Mouse (Mus musculus) midbrain, embryonic 16.5 days (tissue): ENCODE data around the gene Prune2. TPM values are rescaled to one million over a fixed set of nuclear protein-coding genes. Genes with fewer than 3 reads are reported as not detected.

Experiments used
- ATAC-seq: fragments of 200-750 bp; cut with Nextera tagmentation; 2 replicates; pipeline ENCODE4 v1.8.0; 2017; ENCODE audit warnings: moderate TSS enrichment
- H3K27ac ChIP-seq: fragments of 300-500 bp; sonication (generic); 2 replicates; pipeline ENCODE4 v1.5.1; 2014; ENCODE audit warnings: mild to moderate bottlenecking, low read length, mixed read lengths
- H3K27me3 ChIP-seq: fragments of 300-500 bp; sonication (generic); 2 replicates; pipeline ENCODE4 v1.6.1; 2014; ENCODE audit warnings: low read depth, low read length, mixed read lengths; ENCODE audit not compliant: control insufficient read depth, insufficient read depth
- H3K36me3 ChIP-seq: fragments of 300-500 bp; sonication (generic); 2 replicates; pipeline ENCODE4 v1.6.1; 2014; ENCODE audit warnings: mild to moderate bottlenecking, low read length, moderate library complexity, mixed read lengths; ENCODE audit not compliant: control insufficient read depth, insufficient read depth
- H3K4me1 ChIP-seq: fragments of 300-500 bp; sonication (generic); 2 replicates; pipeline ENCODE4 v1.6.1; 2014; ENCODE audit warnings: mild to moderate bottlenecking, low read length, mixed read lengths; ENCODE audit not compliant: control insufficient read depth, insufficient read depth
- H3K4me2 ChIP-seq: fragments of 300-500 bp; sonication (generic); 2 replicates; pipeline ENCODE4 v1.6.1; 2014; ENCODE audit warnings: mild to moderate bottlenecking, low read length, mixed read lengths
- H3K4me3 ChIP-seq: fragments of 300-500 bp; sonication (generic); 2 replicates; pipeline ENCODE4 v1.5.1; 2014; ENCODE audit warnings: low read depth, mild to moderate bottlenecking, low read length, moderate library complexity, mixed read lengths
- H3K9ac ChIP-seq: fragments of 300-500 bp; sonication (generic); 2 replicates; pipeline ENCODE4 v1.6.1; 2014; ENCODE audit warnings: low read depth, low read length, mixed read lengths
- H3K9me3 ChIP-seq: fragments of 300-500 bp; sonication (generic); replicated peaks from 2 replicates; pipeline ENCODE4 v1.6.1; 2014; ENCODE audit warnings: mild to moderate bottlenecking, low read length, mixed read lengths; ENCODE audit not compliant: control insufficient read depth, poor library complexity, severe bottlenecking
- WGBS: fragments of 180-500 bp; shearing (Covaris S2); extraction: QIAGEN DNeasy Blood & Tissue Kit; methylation state at CpG from one replicate; pipeline ENCODE4 v1.1.7; 2014; 5-methylcytosine and 5-hydroxymethylcytosine counted together
- polyA plus RNA-seq: library from polyadenylated mRNA; unstranded; fragments of >200 nt; fragmentation: Nextera tagmentation; extraction: Ambion mirVana; gene quantifications from 2 replicates; pipeline ENCODE4 v1.2.1, GENCODE M21; 2015

Prune2 gene
- 8.0 and 8.2 TPM in 2 replicates for polyA plus RNA-seq

GRCm38 (mm10) chr19:16955613-16956271, at the start of gene Prune2:
Prune2 (plus strand) TSS chr19:16956118.
- H3K27ac ChIP-seq: no peak within 1 kb of the TSS
- H3K4me3 ChIP-seq: peak within 1 kb of the TSS; percentile 61
- ATAC-seq: peak; percentile 94
- no peaks in the 10 kb centered on the region for H3K9me3 ChIP-seq
- peaks cover 7% of the 10 kb centered on the region for H3K27me3 ChIP-seq
- under 1% methylated on average over 36 of the region's 36 CpGs for WGBS
- H3K9ac ChIP-seq: peak within 1 kb of the TSS; percentile 67
- H3K4me2 ChIP-seq: peak within 1 kb of the TSS; percentile 100
- peaks cover 17% of the 10 kb centered on the region; the same call in 1 of the 2 replicates for H3K4me1 ChIP-seq
- H3K36me3 ChIP-seq: no peaks in the 10 kb centered on the region

- H3K4me2 ChIP-seq: no peak overlapping the region
- H3K4me3 ChIP-seq: no peak overlapping the region
- H3K9me3 ChIP-seq: no peaks in the 10 kb centered on the region
- no peaks in the 10 kb centered on the region for H3K36me3 ChIP-seq
- no peak overlapping the region for H3K9ac ChIP-seq
- H3K4me1 ChIP-seq: no peaks in the 10 kb centered on the region
- no peak overlapping the region for H3K27ac ChIP-seq
- no peaks in the 10 kb centered on the region for H3K27me3 ChIP-seq
- ATAC-seq: no peak
- WGBS: 77% methylated on average over 5 of the region's 5 CpGs
These were observed 44.4 kb upstream of the Prune2 start for GRCm38 (mm10) chr19:16911507-16911906.

GRCm38 (mm10) chr19:16924516-16924915, 31.4 kb upstream of the Prune2 start:
- ATAC-seq: no peak
- Histone ChIP-seq H3K9me3 (no peaks in the 10 kb centered on the region), H3K4me2 (no peak overlapping the region), H3K9ac (no peak overlapping the region), H3K36me3 (no peaks in the 10 kb centered on the region), H3K27ac (no peak overlapping the region), H3K4me3 (no peak overlapping the region), H3K4me1 (no peaks in the 10 kb centered on the region), H3K27me3 (no peaks in the 10 kb centered on the region)
- 81% methylated on average over 4 of the region's 4 CpGs for WGBS

- Histone ChIP-seq H3K36me3 (no peaks in the 10 kb centered on the region), H3K4me3 (no peak overlapping the region), H3K9ac (no peak overlapping the region), H3K27ac (no peak overlapping the region), H3K9me3 (no peaks in the 10 kb centered on the region), H3K4me1 (no peaks in the 10 kb centered on the region), H3K27me3 (no peaks in the 10 kb centered on the region), H3K4me2 (no peak overlapping the region)
- 85% methylated on average over 8 of the region's 8 CpGs for WGBS
- no peak for ATAC-seq
These were observed 21.3 kb upstream of the Prune2 start for GRCm38 (mm10) chr19:16934664-16935063.

- WGBS: 95% methylated on average over 2 of the region's 2 CpGs
- H3K4me2 ChIP-seq: no peak overlapping the region
- H3K9ac ChIP-seq: no peak overlapping the region
- H3K9me3 ChIP-seq: no peaks in the 10 kb centered on the region
- H3K4me3 ChIP-seq: no peak overlapping the region
- H3K27ac ChIP-seq: no peak overlapping the region
- H3K4me1 ChIP-seq: no peaks in the 10 kb centered on the region
- H3K36me3 ChIP-seq: no peaks in the 10 kb centered on the region
- H3K27me3 ChIP-seq: no peaks in the 10 kb centered on the region
- ATAC-seq: no peak
These were observed 7.1 kb upstream of the Prune2 start for GRCm38 (mm10) chr19:16948794-16949313.

GRCm38 (mm10) chr19:16949341-16949740, 6.6 kb upstream of the Prune2 start:
- H3K4me2 ChIP-seq: no peak overlapping the region
- ATAC-seq: no peak
- no peaks in the 10 kb centered on the region for H3K36me3 ChIP-seq
- H3K9ac ChIP-seq: no peak overlapping the region
- no peak overlapping the region for H3K4me3 ChIP-seq
- no peaks in the 10 kb centered on the region for H3K4me1 ChIP-seq
- H3K27me3 ChIP-seq: no peaks in the 10 kb centered on the region
- no peak overlapping the region for H3K27ac ChIP-seq
- H3K9me3 ChIP-seq: no peaks in the 10 kb centered on the region
- 89% methylated on average over 2 of the region's 2 CpGs for WGBS

GRCm38 (mm10) chr19:16950051-16950450, 5.9 kb upstream of the Prune2 start:
- Histone ChIP-seq H3K4me2 (no peak overlapping the region), H3K36me3 (no peaks in the 10 kb centered on the region), H3K9me3 (no peaks in the 10 kb centered on the region), H3K27me3 (no peaks in the 10 kb centered on the region), H3K9ac (no peak overlapping the region), H3K4me3 (no peak overlapping the region), H3K27ac (no peak overlapping the region), H3K4me1 (peaks cover 2% of the 10 kb centered on the region; the same call in 1 of the 2 replicates)
- 59% methylated on average over 9 of the region's 9 CpGs for WGBS
- no peak for ATAC-seq

- Histone ChIP-seq H3K9ac (no peak overlapping the region), H3K4me3 (no peak overlapping the region), H3K4me1 (peaks cover 10% of the 10 kb centered on the region; the same call in 1 of the 2 replicates), H3K4me2 (no peak overlapping the region), H3K27ac (no peak overlapping the region), H3K36me3 (no peaks in the 10 kb centered on the region), H3K9me3 (no peaks in the 10 kb centered on the region), H3K27me3 (no peaks in the 10 kb centered on the region; the same call in 1 of the 2 replicates)
- 81% methylated on average over 8 of the region's 8 CpGs for WGBS
- no peak for ATAC-seq
These were observed 5.1 kb upstream of the Prune2 start for GRCm38 (mm10) chr19:16950664-16951363.

- Histone ChIP-seq H3K36me3 (no peaks in the 10 kb centered on the region), H3K9me3 (no peaks in the 10 kb centered on the region), H3K9ac (no peak overlapping the region), H3K27me3 (peaks cover 7% of the 10 kb centered on the region), H3K4me2 (no peak overlapping the region), H3K27ac (no peak overlapping the region), H3K4me1 (peaks cover 17% of the 10 kb centered on the region; the same call in 1 of the 2 replicates), H3K4me3 (no peak overlapping the region)
- WGBS: 60% methylated on average over 6 of the region's 6 CpGs
- no peak for ATAC-seq
These were observed 1.2 kb upstream of the Prune2 start for GRCm38 (mm10) chr19:16954736-16955135.
